Mouse (Mus musculus) lung, adult 18-20 months (tissue): Measurements from ENCODE around the gene Gm13078.

Source experiments
- DNase-seq, 2 experiments: peaks; one replicate each; pipeline ENCODE4 v3.0.0; 2022; ENCODE audit warnings: mixed read lengths in 2 of 2

Gm13078 gene

GRCm38 (mm10) chr4:143719155-143719554 is at the start of gene Gm13078:
Gene Gm13078, plus strand, starts transcription at chr4:143719455.
- no peak for DNase-seq

- no peak for DNase-seq
Observed at GRCm38 (mm10) chr4:143702611-143703010, 16.6 kb upstream of the Gm13078 start, which contains the start of gene Gm13089. Gene Gm13089, minus strand, starts transcription at chr4:143702711.
